Mouse (Mus musculus) heart, embryonic 15.5 days (tissue): ENCODE results near the gene Cers1. TPM values are rescaled to one million over a fixed set of nuclear protein-coding genes. Genes with fewer than 3 reads are reported as not detected.
A peak's percentile ranks its signal among the peaks of the same experiment; 100 is the strongest.

ENCODE experiments used
- ATAC-seq: fragments of 200-750 bp; cut with Nextera tagmentation; replicated peaks from 2 replicates; pipeline ENCODE4 v1.8.0; 2017; ENCODE audit warnings: low read depth, moderate TSS enrichment; ENCODE audit not compliant: insufficient number of reproducible peaks, insufficient read depth, low FRiP score
- H3K27ac ChIP-seq: fragments of 300-500 bp; sonication (generic); 2 replicates; pipeline ENCODE4 v1.5.1; 2015; ENCODE audit warnings: mild to moderate bottlenecking, inconsistent platforms
- H3K27me3 ChIP-seq: fragments of 300-500 bp; sonication (generic); 2 replicates; pipeline ENCODE4 v1.6.1; 2015; ENCODE audit warnings: inconsistent platforms
- H3K36me3 ChIP-seq: fragments of 300-500 bp; sonication (generic); 2 replicates; pipeline ENCODE4 v1.6.1; 2015; ENCODE audit warnings: mild to moderate bottlenecking, inconsistent platforms
- H3K4me1 ChIP-seq: fragments of 300-500 bp; sonication (generic); replicated peaks from 2 replicates; pipeline ENCODE4 v1.6.1; 2015; ENCODE audit warnings: inconsistent platforms
- H3K4me2 ChIP-seq: fragments of 300-500 bp; sonication (generic); 2 replicates; pipeline ENCODE4 v1.6.1; 2015; ENCODE audit warnings: inconsistent platforms, mild to moderate bottlenecking, moderate library complexity
- H3K4me3 ChIP-seq: fragments of 300-500 bp; sonication (generic); 2 replicates; pipeline ENCODE4 v1.5.1; 2015; ENCODE audit warnings: mild to moderate bottlenecking, inconsistent platforms
- H3K9ac ChIP-seq: fragments of 300-500 bp; sonication (generic); 2 replicates; pipeline ENCODE4 v1.6.1; 2015; ENCODE audit warnings: mild to moderate bottlenecking, inconsistent platforms
- H3K9me3 ChIP-seq: fragments of 300-500 bp; sonication (generic); replicated peaks from 2 replicates; pipeline ENCODE4 v1.6.1; 2016; ENCODE audit warnings: inconsistent platforms
- WGBS: fragments of 180-500 bp; shearing (Covaris S2); methylation state at CpG from one replicate; pipeline ENCODE4 v1.1.7; 2015; ENCODE audit warnings: mixed read lengths; 5-methylcytosine and 5-hydroxymethylcytosine counted together
- polyA plus RNA-seq: library from polyadenylated mRNA; unstranded; fragments of >200 nt; fragmentation: Nextera tagmentation; extraction: Ambion mirVana; gene quantifications from 2 replicates; pipeline ENCODE4 v1.2.1, GENCODE M21; 2015

Cers1 gene
- polyA plus RNA-seq, 1 experiment from 2014 or later, result 1.3 TPM

DNA sequence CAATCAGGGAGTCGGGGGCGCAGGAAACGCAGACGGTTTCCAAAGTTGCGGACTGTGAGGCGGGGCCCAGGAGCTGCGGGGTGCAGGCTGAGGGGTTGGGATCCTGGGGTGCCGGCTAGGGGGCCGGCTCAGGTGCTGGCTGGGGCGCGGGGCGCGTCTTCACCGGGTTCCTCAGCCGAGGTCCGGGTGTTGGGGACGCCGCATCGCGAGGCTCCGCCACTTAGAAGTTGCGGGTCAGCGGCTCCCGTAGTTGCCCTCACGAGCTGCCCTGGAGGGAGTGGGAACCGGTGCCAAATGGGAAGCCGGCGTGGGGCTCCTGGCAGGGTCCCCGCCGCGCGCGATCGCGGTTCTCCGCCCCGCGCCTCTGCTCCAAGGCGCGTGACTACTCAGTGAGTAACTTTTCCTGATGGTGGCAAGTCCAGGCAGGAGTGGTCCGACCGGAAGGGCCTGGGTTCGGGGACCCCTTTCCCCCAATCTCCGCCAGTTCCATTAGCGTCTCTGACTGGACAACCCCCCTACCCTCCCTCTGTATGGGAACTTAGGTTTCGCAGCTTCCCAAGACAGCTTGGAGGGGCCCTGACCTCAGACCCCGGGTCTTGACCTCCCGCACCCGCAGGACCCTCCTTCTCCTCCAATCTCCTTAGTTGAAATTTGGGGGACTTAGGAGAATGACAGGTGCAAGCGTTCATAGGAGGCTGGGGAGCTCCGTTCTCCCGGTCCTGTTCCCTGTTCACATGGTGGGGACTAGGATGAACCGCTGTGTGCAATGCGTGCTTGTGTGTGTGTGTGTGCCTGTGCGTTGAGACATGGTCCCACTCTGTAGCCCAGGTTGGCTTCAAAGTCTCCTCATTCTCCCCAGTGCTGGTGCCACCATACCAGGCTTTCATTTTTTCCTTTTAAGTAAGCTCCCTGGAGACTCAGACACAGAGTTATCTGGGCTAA, 32.2 kb upstream of the Cers1 start:
- Histone ChIP-seq H3K9ac (peak overlapping the region; percentile 96), H3K9me3 (no peaks in the 10 kb centered on the region), H3K4me3 (peak overlapping the region; percentile 97), H3K4me1 (peaks cover 38% of the 10 kb centered on the region), H3K4me2 (peak overlapping the region; percentile 96), H3K27me3 (no peaks in the 10 kb centered on the region), H3K27ac (peak overlapping the region; percentile 86), H3K36me3 (peaks cover 29% of the 10 kb centered on the region)
- ATAC-seq, result peak; percentile 19
- WGBS, result 1% methylated on average over 55 of the region's 55 CpGs

GRCm38 (mm10) chr8:70284421-70284820, 31.2 kb upstream of the Cers1 start:
- WGBS, result 70% methylated on average over 5 of the region's 5 CpGs
- no peak for ATAC-seq
- Histone ChIP-seq H3K9me3 (no peaks in the 10 kb centered on the region), H3K9ac (no peak overlapping the region), H3K4me1 (peaks cover 28% of the 10 kb centered on the region), H3K4me3 (peak overlapping the region; percentile 97; the same call in 1 of the 2 replicates), H3K27ac (no peak overlapping the region), H3K36me3 (peaks cover 31% of the 10 kb centered on the region), H3K27me3 (no peaks in the 10 kb centered on the region), H3K4me2 (peak overlapping the region; percentile 96; the same call in 1 of the 2 replicates)

GRCm38 (mm10) chr8:70285304-70285703, 30.3 kb upstream of the Cers1 start:
- no peak for ATAC-seq
- no peak overlapping the region for H3K4me2 ChIP-seq
- H3K27me3 ChIP-seq, result no peaks in the 10 kb centered on the region
- no peak overlapping the region for H3K9ac ChIP-seq
- WGBS, result 91% methylated on average over 15 of the region's 15 CpGs
- H3K4me3 ChIP-seq, result no peak overlapping the region
- no peak overlapping the region for H3K27ac ChIP-seq
- peaks cover 34% of the 10 kb centered on the region for H3K36me3 ChIP-seq
- no peaks in the 10 kb centered on the region for H3K9me3 ChIP-seq
- H3K4me1 ChIP-seq, result peaks cover 26% of the 10 kb centered on the region

- Histone ChIP-seq H3K4me2 (no peak overlapping the region), H3K27ac (no peak overlapping the region), H3K27me3 (no peaks in the 10 kb centered on the region), H3K36me3 (peaks cover 48% of the 10 kb centered on the region), H3K4me3 (no peak overlapping the region), H3K9me3 (no peaks in the 10 kb centered on the region), H3K4me1 (peaks cover 13% of the 10 kb centered on the region), H3K9ac (no peak overlapping the region)
- 84% methylated on average over 8 of the region's 8 CpGs for WGBS
- no peak for ATAC-seq
Observed at GRCm38 (mm10) chr8:70286737-70287136, 28.8 kb upstream of the Cers1 start.

GRCm38 (mm10) chr8:70293988-70294405, 21.6 kb upstream of the Cers1 start:
- peaks cover 79% of the 10 kb centered on the region for H3K36me3 ChIP-seq
- peaks cover 5% of the 10 kb centered on the region; the same call in 1 of the 2 replicates for H3K4me1 ChIP-seq
- no peak overlapping the region for H3K4me2 ChIP-seq
- no peak overlapping the region; the same call in 1 of the 2 replicates for H3K9ac ChIP-seq
- H3K9me3 ChIP-seq, result no peaks in the 10 kb centered on the region
- 56% methylated on average over 5 of the region's 5 CpGs for WGBS
- ATAC-seq, result no peak; the same call in 1 of the 2 replicates
- no peaks in the 10 kb centered on the region for H3K27me3 ChIP-seq
- H3K27ac ChIP-seq, result peak overlapping the region; percentile 33; the same call in 1 of the 2 replicates
- H3K4me3 ChIP-seq, result no peak overlapping the region

GRCm38 (mm10) chr8:70300881-70301280, 14.7 kb upstream of the Cers1 start:
- Histone ChIP-seq H3K4me1 (peaks cover 28% of the 10 kb centered on the region), H3K4me2 (no peak overlapping the region), H3K27ac (no peak overlapping the region), H3K9ac (no peak overlapping the region), H3K4me3 (0 out of 2 replicates have a peak overlapping the region, but pooled peaks have one; percentile 64), H3K27me3 (no peaks in the 10 kb centered on the region), H3K36me3 (peaks cover 50% of the 10 kb centered on the region), H3K9me3 (no peaks in the 10 kb centered on the region)
- no peak for ATAC-seq
- WGBS, result 82% methylated on average over 3 of the region's 3 CpGs

DNA sequence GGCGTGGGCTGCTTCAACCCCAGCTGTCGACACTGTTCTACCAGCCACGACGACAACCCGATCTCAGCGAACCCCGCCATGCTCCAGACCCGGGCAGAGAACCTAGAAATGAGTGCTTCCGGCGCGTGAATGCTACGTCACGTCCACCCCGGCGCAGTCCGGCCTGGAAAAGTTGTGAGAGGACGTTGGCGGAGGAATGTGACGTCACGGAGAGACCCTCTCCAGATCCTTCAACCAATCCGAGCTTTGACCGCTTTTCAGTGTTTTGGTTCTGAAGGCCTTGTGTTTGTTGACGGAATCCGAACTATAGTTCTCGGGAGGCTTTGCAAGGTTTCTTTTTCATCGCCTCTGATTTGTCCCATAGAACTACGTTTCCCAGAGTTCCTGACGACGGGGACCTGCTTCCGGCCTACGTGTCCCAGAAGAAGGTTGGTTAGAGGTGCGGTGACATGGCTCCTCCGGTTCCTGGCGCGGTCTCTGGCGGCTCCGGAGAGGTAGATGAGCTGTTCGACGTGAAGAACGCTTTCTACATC, 13.2 kb upstream of the Cers1 start, which contains the start of the genes Ddx49 and Cope:
Gene Ddx49 (minus strand): TSS at position 132 of the 533 bp plus-strand sequence.
Gene Cope (plus strand): TSS at position 161 of the 533 bp plus-strand sequence.
- peaks cover 26% of the 10 kb centered on the region for H3K4me1 ChIP-seq
- peak within 1 kb of the TSS; percentile 75 for H3K9ac ChIP-seq
- ATAC-seq, result peak; percentile 86
- H3K4me2 ChIP-seq, result peak within 1 kb of the TSS; percentile 85
- peak within 1 kb of the TSS; percentile 64 for H3K4me3 ChIP-seq
- H3K36me3 ChIP-seq, result peaks cover 48% of the 10 kb centered on the region
- no peaks in the 10 kb centered on the region for H3K27me3 ChIP-seq
- no peaks in the 10 kb centered on the region for H3K9me3 ChIP-seq
- peak within 1 kb of the TSS; percentile 63 for H3K27ac ChIP-seq
- WGBS, result under 1% methylated on average over 40 of the region's 40 CpGs

GRCm38 (mm10) chr8:70302901-70303300, 12.7 kb upstream of the Cers1 start:
- WGBS, result 1% methylated on average over 16 of the region's 16 CpGs
- H3K27me3 ChIP-seq, result no peaks in the 10 kb centered on the region
- peak overlapping the region; percentile 85 for H3K4me2 ChIP-seq
- no peak for ATAC-seq
- H3K36me3 ChIP-seq, result peaks cover 48% of the 10 kb centered on the region
- peak overlapping the region; percentile 63 for H3K27ac ChIP-seq
- H3K4me3 ChIP-seq, result peak overlapping the region; percentile 64
- H3K9ac ChIP-seq, result peak overlapping the region; percentile 69
- H3K9me3 ChIP-seq, result no peaks in the 10 kb centered on the region
- H3K4me1 ChIP-seq, result peaks cover 26% of the 10 kb centered on the region

DNA sequence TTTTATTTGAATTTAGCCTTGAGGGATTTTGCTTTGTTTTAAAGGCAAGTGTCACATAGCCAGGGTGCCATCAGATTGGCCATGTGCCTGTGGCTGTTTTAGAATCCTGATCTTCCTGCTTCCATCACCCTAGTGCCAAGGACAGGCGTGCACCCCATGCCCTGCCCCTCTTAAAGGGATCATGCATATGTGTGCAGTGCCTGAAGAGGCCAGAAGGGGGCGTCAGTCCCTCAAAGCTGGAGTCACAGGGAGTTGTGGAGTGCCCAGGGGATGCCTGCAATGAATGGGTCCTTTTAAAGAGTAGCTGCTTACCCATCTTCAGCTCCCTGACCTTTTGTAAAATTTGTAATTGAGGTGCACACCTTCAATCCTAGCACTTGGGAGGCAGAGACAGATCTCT, 6.3 kb upstream of the Cers1 start:
- Histone ChIP-seq H3K4me1 (peaks cover 10% of the 10 kb centered on the region), H3K4me3 (no peak overlapping the region), H3K9me3 (no peaks in the 10 kb centered on the region), H3K36me3 (peaks cover 81% of the 10 kb centered on the region), H3K9ac (no peak overlapping the region), H3K27me3 (no peaks in the 10 kb centered on the region), H3K4me2 (no peak overlapping the region), H3K27ac (no peak overlapping the region)
- WGBS, result 34% methylated on average over 2 of the region's 2 CpGs
- ATAC-seq, result no peak

GRCm38 (mm10) chr8:70313399-70313798, 2.2 kb upstream of the Cers1 start:
- H3K4me2 ChIP-seq, result no peak overlapping the region
- H3K9ac ChIP-seq, result no peak overlapping the region
- H3K36me3 ChIP-seq, result peaks cover 44% of the 10 kb centered on the region
- H3K4me1 ChIP-seq, result peaks cover 35% of the 10 kb centered on the region
- H3K9me3 ChIP-seq, result no peaks in the 10 kb centered on the region
- ATAC-seq, result no peak
- no peak overlapping the region for H3K4me3 ChIP-seq
- WGBS, result 52% methylated on average over 2 of the region's 2 CpGs
- 0 out of 2 replicates have a peak, but pooled peaks cover 4% of the 10 kb centered on the region for H3K27me3 ChIP-seq
- H3K27ac ChIP-seq, result no peak overlapping the region
